Mouse (Mus musculus) liver, embryonic 14.5 days (tissue): ENCODE data around the gene Pde10a. TPM values are rescaled to one million over a fixed set of nuclear protein-coding genes. Genes with fewer than 3 reads are reported as not detected.

Source experiments
- ATAC-seq: fragments of 200-750 bp; cut with Nextera tagmentation; 2 replicates; pipeline ENCODE4 v1.8.0; 2017; ENCODE audit warnings: moderate number of reproducible peaks, mild to moderate bottlenecking, moderate library complexity; ENCODE audit not compliant: insufficient read depth
- DNase-seq, 3 experiments: peaks; one replicate each; pipeline ENCODE4 v3.0.0-alpha.2; 2012 to 2013; ENCODE audit warnings: low read depth in 3 of 3, low spot score in 3 of 3
- H3K27ac ChIP-seq: fragments of 300-500 bp; sonication (generic); 2 replicates; pipeline ENCODE4 v1.5.1; 2014; ENCODE audit warnings: moderate library complexity, mild to moderate bottlenecking, control low read depth, inconsistent platforms
- H3K27me3 ChIP-seq: fragments of 300-500 bp; sonication (generic); 2 replicates; pipeline ENCODE4 v1.6.1; 2014; ENCODE audit warnings: mild to moderate bottlenecking, low read length, moderate library complexity; ENCODE audit not compliant: control insufficient read depth, insufficient read depth
- H3K36me3 ChIP-seq: fragments of 300-500 bp; sonication (generic); replicated peaks from 2 replicates; pipeline ENCODE4 v1.6.1; 2014; ENCODE audit warnings: low read depth; ENCODE audit not compliant: control insufficient read depth, insufficient read depth
- H3K4me1 ChIP-seq, 2 experiments: fragments of 200-500 bp in 1 of 2; fragments of 300-500 bp in 1 of 2; sonication (generic) in 1 of 2; replicated peaks; 2 replicates each; pipeline ENCODE4 v1.6.1; 2012 to 2014; ENCODE audit warnings: antibody characterized with exemption in 1 of 2, inconsistent platforms in 1 of 2, low read length in 1 of 2; ENCODE audit not compliant: control insufficient read depth in 2 of 2, insufficient read depth in 2 of 2
- H3K4me2 ChIP-seq: fragments of 300-500 bp; sonication (generic); 2 replicates; pipeline ENCODE4 v1.6.1; 2014; ENCODE audit warnings: low read depth, mild to moderate bottlenecking, control low read depth, moderate library complexity
- H3K4me3 ChIP-seq, 2 experiments: fragments of 200-500 bp in 1 of 2; fragments of 300-500 bp in 1 of 2; sonication (generic) in 1 of 2; 2 replicates each; pipeline ENCODE4 v1.5.1; 2012 to 2014; ENCODE audit warnings: low read depth in 2 of 2, low read length in 2 of 2, mild to moderate bottlenecking in 2 of 2, control low read depth in 1 of 2, inconsistent platforms in 1 of 2, moderate library complexity in 1 of 2; ENCODE audit not compliant: insufficient read depth in 1 of 2
- H3K9ac ChIP-seq: fragments of 300-500 bp; sonication (generic); replicated peaks from 2 replicates; pipeline ENCODE4 v1.6.1; 2014; ENCODE audit warnings: mild to moderate bottlenecking, control low read depth, moderate library complexity
- H3K9me3 ChIP-seq: fragments of 300-500 bp; sonication (generic); 2 replicates; pipeline ENCODE4 v1.6.1; 2016; ENCODE audit warnings: low read length, mixed read lengths; ENCODE audit not compliant: control insufficient read depth
- CTCF ChIP-seq: IDR thresholded peaks from 2 replicates; pipeline ENCODE4 v1.5.1; 2016; ENCODE audit warnings: antibody characterized with exemption, low read depth, control low read depth
- EP300 ChIP-seq: IDR thresholded peaks from 2 replicates; pipeline ENCODE4 v1.6.1; 2016; ENCODE audit warnings: antibody characterized with exemption, low read depth
- WGBS: fragments of 180-500 bp; shearing (Covaris S2); extraction: QIAGEN DNeasy Blood & Tissue Kit; methylation state at CpG from one replicate; pipeline ENCODE4 v1.1.7; 2014; ENCODE audit not compliant: insufficient replicate concordance; 5-methylcytosine and 5-hydroxymethylcytosine counted together
- polyA plus RNA-seq, 2 experiments: library from polyadenylated mRNA; depleted of rRNA in 1 of 2; stranded (reverse) in 1 of 2; unstranded in 1 of 2; fragments of >200 nt; fragmentation: Nextera tagmentation in 1 of 2; extraction: Ambion mirVana in 1 of 2; gene quantifications; 2 replicates each; pipeline versions ENCODE4 v1.2.1 to v1.2.3; 2012 to 2014

Pde10a gene
- polyA plus RNA-seq, 2 experiments: 0.52 to 0.60 TPM

DNA sequence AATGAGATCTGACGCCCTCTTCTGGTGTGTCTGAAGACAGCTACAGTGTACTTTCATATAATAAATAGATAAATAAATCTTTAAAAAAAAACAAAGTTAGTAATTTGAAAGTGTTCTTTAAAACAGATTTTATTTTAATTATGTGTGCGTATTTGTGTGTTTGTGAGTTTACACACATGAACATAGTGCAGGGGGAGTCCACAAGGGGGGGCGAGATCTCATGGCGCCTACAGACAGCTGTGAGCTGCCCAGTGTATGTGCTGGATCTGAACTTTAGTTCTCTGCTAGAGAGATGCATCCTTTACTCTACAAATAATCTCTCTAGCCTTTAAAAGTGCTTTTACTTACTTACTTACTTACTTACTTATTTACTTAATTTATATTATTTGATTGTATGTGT, 23.6 kb downstream of the Pde10a start:
- ATAC-seq (no peak), DNase-seq (no peak)
- no peaks in the 10 kb centered on the region for H3K27me3 ChIP-seq
- H3K9ac ChIP-seq: no peak overlapping the region
- no peak overlapping the region for H3K27ac ChIP-seq
- WGBS: 47% methylated on average over 4 of the region's 4 CpGs
- H3K36me3 ChIP-seq: no peaks in the 10 kb centered on the region
- no peak overlapping the region for H3K4me3 ChIP-seq
- no peaks in the 10 kb centered on the region for H3K4me1 ChIP-seq
- H3K4me2 ChIP-seq: no peak overlapping the region
- TF ChIP-seq CTCF: no peak
- no peak for TF ChIP-seq EP300
- H3K9me3 ChIP-seq: no peaks in the 10 kb centered on the region

- DNase-seq (no peak), ATAC-seq (no peak)
- Histone ChIP-seq H3K4me1 (no peaks in the 10 kb centered on the region), H3K27me3 (no peaks in the 10 kb centered on the region), H3K27ac (no peak overlapping the region), H3K4me3 (no peak overlapping the region), H3K4me2 (no peak overlapping the region), H3K9me3 (no peaks in the 10 kb centered on the region), H3K36me3 (no peaks in the 10 kb centered on the region), H3K9ac (no peak overlapping the region)
- TF ChIP-seq CTCF (no peak), EP300 (no peak)
- WGBS: 52% methylated on average over 3 of the region's 3 CpGs
These were observed 26.5 kb downstream of the Pde10a start for GRCm38 (mm10) chr17:8551641-8552040.

DNA sequence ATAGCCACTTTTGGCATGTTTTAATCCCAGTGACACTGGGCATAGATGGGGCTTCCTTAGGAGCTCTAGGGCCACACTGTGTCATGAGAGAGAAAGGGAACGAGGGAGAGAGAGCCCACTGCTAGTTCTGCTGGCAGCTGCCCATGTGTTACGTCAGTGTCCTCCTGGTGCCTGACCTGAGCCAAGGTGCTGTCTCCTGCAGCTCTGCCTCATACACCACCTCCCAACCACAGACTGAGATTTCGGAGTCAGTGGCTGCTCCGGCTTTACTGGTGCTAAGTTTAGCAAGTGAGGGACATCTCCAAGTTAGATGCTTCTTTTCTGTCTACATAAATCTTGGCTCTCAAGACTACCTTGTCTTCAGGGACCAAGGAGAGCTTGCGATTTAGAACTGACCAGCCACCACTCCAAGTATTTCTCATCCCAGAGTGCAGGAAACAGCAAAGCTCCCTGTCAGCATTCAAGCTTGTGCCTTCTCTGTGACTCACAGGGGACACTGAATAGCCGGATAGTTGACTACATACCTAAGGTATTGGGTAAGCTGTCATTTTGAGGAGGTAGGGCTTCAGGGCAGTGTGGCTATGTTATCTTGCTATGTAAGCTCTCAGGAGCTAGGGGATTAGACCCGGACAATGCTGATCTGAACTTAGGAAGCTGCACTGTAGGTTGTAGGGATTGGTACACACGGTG, 27.3 kb downstream of the Pde10a start:
- H3K27me3 ChIP-seq: no peaks in the 10 kb centered on the region
- no peak overlapping the region for H3K4me3 ChIP-seq
- WGBS: 52% methylated on average over 8 of the region's 8 CpGs
- no peak for DNase-seq
- TF ChIP-seq CTCF: no peak
- TF ChIP-seq EP300: no peak
- no peaks in the 10 kb centered on the region for H3K9me3 ChIP-seq
- no peak overlapping the region for H3K27ac ChIP-seq
- H3K9ac ChIP-seq: no peak overlapping the region
- ATAC-seq: no peak
- H3K4me1 ChIP-seq: no peaks in the 10 kb centered on the region
- H3K4me2 ChIP-seq: no peak overlapping the region
- H3K36me3 ChIP-seq: no peaks in the 10 kb centered on the region

DNA sequence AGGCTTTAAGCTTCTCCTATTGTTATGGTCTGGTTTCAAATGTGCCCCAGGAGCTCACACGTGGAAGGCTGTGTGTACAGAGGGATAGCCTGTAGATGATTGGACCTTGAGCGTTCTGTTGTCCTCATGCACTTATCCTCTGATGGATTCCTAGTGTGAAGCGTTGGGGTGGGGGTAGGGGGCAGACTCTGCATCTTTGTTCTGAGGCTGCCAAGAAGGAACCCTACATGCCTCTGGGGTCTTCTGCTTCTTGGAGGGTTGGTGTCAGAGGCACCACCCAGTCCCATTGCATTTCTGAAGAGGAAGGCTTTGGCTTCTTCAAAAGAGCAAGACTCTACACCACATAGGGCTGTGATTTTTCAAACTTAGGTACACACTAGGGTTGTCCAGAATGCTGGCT, 28.4 kb downstream of the Pde10a start:
- H3K4me2 ChIP-seq: no peak overlapping the region
- H3K9me3 ChIP-seq: no peaks in the 10 kb centered on the region
- H3K4me1 ChIP-seq: no peaks in the 10 kb centered on the region
- H3K36me3 ChIP-seq: no peaks in the 10 kb centered on the region
- H3K27me3 ChIP-seq: no peaks in the 10 kb centered on the region
- no peak overlapping the region for H3K9ac ChIP-seq
- TF ChIP-seq CTCF: no peak
- no peak for TF ChIP-seq EP300
- 58% methylated on average over 3 of the region's 3 CpGs for WGBS
- no peak overlapping the region for H3K27ac ChIP-seq
- no peak for DNase-seq
- no peak for ATAC-seq
- no peak overlapping the region for H3K4me3 ChIP-seq

DNA sequence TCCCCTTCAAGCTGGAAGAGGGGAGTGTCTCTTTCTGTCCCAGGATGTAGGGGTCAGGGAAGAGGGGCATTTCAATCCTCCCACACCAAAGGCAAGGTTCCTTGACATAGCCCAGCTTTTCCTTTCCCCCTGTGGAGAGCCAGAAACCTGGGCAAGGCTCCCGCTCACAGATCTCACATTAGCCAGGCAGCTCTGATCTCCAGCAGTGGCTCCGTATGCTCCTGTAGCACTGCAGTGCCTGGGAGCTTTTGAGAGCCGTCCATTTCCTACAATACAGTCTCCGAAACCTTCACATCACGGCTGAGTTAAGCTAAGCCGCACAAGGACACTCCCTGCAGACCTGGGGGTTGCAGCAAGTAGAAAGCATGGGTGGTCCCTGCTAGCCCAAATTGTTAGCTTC, 29.0 kb downstream of the Pde10a start:
- Histone ChIP-seq H3K27ac (no peak overlapping the region), H3K9ac (no peak overlapping the region), H3K27me3 (no peaks in the 10 kb centered on the region), H3K4me1 (no peaks in the 10 kb centered on the region), H3K4me3 (no peak overlapping the region), H3K4me2 (no peak overlapping the region), H3K9me3 (no peaks in the 10 kb centered on the region), H3K36me3 (no peaks in the 10 kb centered on the region)
- DNase-seq (no peak), ATAC-seq (no peak)
- WGBS: 60% methylated on average over 6 of the region's 6 CpGs
- TF ChIP-seq EP300 (no peak), CTCF (no peak)
